8 mouse cellular contexts compared by ENCODE assay signal in genomic region chr11:109669149-109669708, GRCm38 (mm10).
"Had no signal": no experiment of that assay in that cellular context is flagged by ENCODE, and none has a peak within 500 bp of the region (broad histone marks: within the 10 kb centered on the region; RNA-seq: fewer than 3 reads in every experiment).

No protein-coding gene starts in this region.

- H3K9me3 ChIP-seq: limb, embryonic 10.5 days; liver, embryonic 12.5 days; midbrain, embryonic 12.5 days; stomach, embryonic 15.5 days had no signal

- DNase-seq: kidney, adult 8-10 months; right cerebral cortex, postnatal 14 days; thymus, postnatal 4 days had no signal

- H3K9ac ChIP-seq: liver, embryonic 12.5 days; midbrain, embryonic 12.5 days; stomach, embryonic 15.5 days had no signal

- ATAC-seq: intestine, postnatal 0 days; liver, embryonic 12.5 days had no signal

- H3K27ac ChIP-seq: limb, embryonic 10.5 days; liver, embryonic 12.5 days; midbrain, embryonic 12.5 days; stomach, embryonic 15.5 days had no signal

- H3K4me1 ChIP-seq: limb, embryonic 10.5 days; liver, embryonic 12.5 days; midbrain, embryonic 12.5 days had no signal

- H3K27me3 ChIP-seq: liver, embryonic 12.5 days; midbrain, embryonic 12.5 days; stomach, embryonic 15.5 days had no signal

- H3K4me3 ChIP-seq: limb, embryonic 10.5 days; liver, embryonic 12.5 days; midbrain, embryonic 12.5 days; stomach, embryonic 15.5 days had no signal
